Mouse (Mus musculus) neutrophil, adult 5-6 weeks (primary cell): Measurements from ENCODE around the gene Prr13. TPM values are rescaled to one million over a fixed set of nuclear protein-coding genes. Genes with fewer than 3 reads are reported as not detected.

Experiments used
- total RNA-seq: library from RNA; stranded (forward); fragments of 200-1000 nt; gene quantifications from 2 replicates; pipeline ENCODE4 v1.2.3, GENCODE M21; 2017

Gene Prr13
- total RNA-seq, 1 experiment from 2014 or later, result 272 TPM

Other genes starting within 250 kb of the Prr13 start
- 338 and 351 TPM in 2 replicates for gene Itgb7, start 227.1 kb upstream of the Prr13 start, total RNA-seq
- gene Rarg, start 201.5 kb upstream of the Prr13 start, total RNA-seq, result 28.2 and 38.3 TPM in 2 replicates
- 0.49 TPM in 1 of 2 replicates, not detected in the other for gene Gm9918, start 188.5 kb upstream of the Prr13 start, total RNA-seq
- gene Mfsd5, start 179.6 kb upstream of the Prr13 start, total RNA-seq, result 21.6 and 22.6 TPM in 2 replicates
- gene Espl1, start 162.8 kb upstream of the Prr13 start, total RNA-seq, result 1.2 and 6.1 TPM in 2 replicates
- gene Pfdn5, start 132.9 kb upstream of the Prr13 start, total RNA-seq, result 495 and 562 TPM in 2 replicates
- 44.2 and 56.0 TPM in 2 replicates for gene Myg1, start 127.3 kb upstream of the Prr13 start, total RNA-seq
- gene Aaas, start 108.3 kb upstream of the Prr13 start, total RNA-seq, result 46.0 and 50.6 TPM in 2 replicates
- not detected in 2 replicates for gene Sp7, start 91.8 kb upstream of the Prr13 start, total RNA-seq
- gene Sp1, start 52.9 kb upstream of the Prr13 start, total RNA-seq, result 105 and 109 TPM in 2 replicates
- 0.74 and 1.2 TPM in 2 replicates for gene Amhr2, start 13.7 kb upstream of the Prr13 start, total RNA-seq
- gene Pcbp2, start 11.5 kb downstream of the Prr13 start, total RNA-seq, result 144 TPM in 2 replicates
- gene Gm10337, start 44.7 kb downstream of the Prr13 start, total RNA-seq, result not detected in 2 replicates
- gene Map3k12, start 58.0 kb downstream of the Prr13 start, total RNA-seq, result 0.93 and 1.2 TPM in 2 replicates
- gene Tarbp2, start 59.2 kb downstream of the Prr13 start, total RNA-seq, result 29.1 and 34.6 TPM in 2 replicates
- gene Npff, start 65.9 kb downstream of the Prr13 start, total RNA-seq, result 1.4 and 6.1 TPM in 2 replicates
- gene Gm28047, start 166.0 kb downstream of the Prr13 start, total RNA-seq, result not detected in 2 replicates
- 61.0 and 74.3 TPM in 2 replicates for gene Atf7, start 166.4 kb downstream of the Prr13 start, total RNA-seq
- gene Atp5g2, start 213.3 kb downstream of the Prr13 start, total RNA-seq, result 19.3 and 20.7 TPM in 2 replicates